Mouse (Mus musculus) CH12.LX (cell line): ENCODE measurements around the gene Cpeb1. TPM values are rescaled to one million over a fixed set of nuclear protein-coding genes. Genes with fewer than 3 reads are reported as not detected.

ENCODE experiments used
- DNase-seq: peaks from one replicate; pipeline ENCODE4 v3.0.0-alpha.2; 2013; ENCODE audit errors: extremely low read depth
- H3K27ac ChIP-seq: 2 replicates; pipeline ENCODE4 v1.5.1; 2012; ENCODE audit warnings: low read depth, mild to moderate bottlenecking, control low read depth, moderate library complexity; ENCODE audit not compliant: insufficient read depth
- H3K27me3 ChIP-seq: replicated peaks from 2 replicates; pipeline ENCODE3; 2012; ENCODE audit warnings: inconsistent platforms
- H3K36me3 ChIP-seq, 2 experiments: replicated peaks in 1 of 2; 2 replicates each; pipeline versions ENCODE3 to v1.6.1; 2012; ENCODE audit warnings: inconsistent platforms in 1 of 2, low read length in 1 of 2, mild to moderate bottlenecking in 1 of 2, mixed read lengths in 1 of 2, moderate library complexity in 1 of 2; ENCODE audit not compliant: control insufficient read depth in 1 of 2, insufficient read depth in 1 of 2
- H3K4me1 ChIP-seq, 2 experiments: 2 replicates each; pipeline ENCODE4 v1.6.1; 2012; ENCODE audit warnings: inconsistent platforms in 1 of 2, moderate library complexity in 1 of 2; ENCODE audit not compliant: insufficient read depth in 2 of 2, control insufficient read depth in 1 of 2
- H3K4me2 ChIP-seq: 2 replicates; pipeline ENCODE4 v1.6.1; 2012; ENCODE audit warnings: low read depth, mild to moderate bottlenecking, control low read depth; ENCODE audit not compliant: poor library complexity, insufficient read depth, severe bottlenecking
- H3K4me3 ChIP-seq, 3 experiments: fragments of 150-350 bp in 1 of 3; sonication (generic) in 1 of 3; replicated peaks in 1 of 3; 2 replicates each; pipeline versions ENCODE3 to v1.5.1; 2011 to 2012; ENCODE audit warnings: low read depth in 2 of 3, low read length in 2 of 3, mild to moderate bottlenecking in 2 of 3, moderate library complexity in 2 of 3, control low read depth in 1 of 3, improper control_type of control experiment in 1 of 3, inconsistent platforms in 1 of 3, mixed read lengths in 1 of 3; ENCODE audit not compliant: poor library complexity in 1 of 3
- H3K79me2 ChIP-seq: replicated peaks from 2 replicates; pipeline ENCODE4 v1.6.1; 2012; ENCODE audit warnings: mild to moderate bottlenecking, moderate library complexity; ENCODE audit not compliant: control insufficient read depth, poor library complexity, insufficient read depth, severe bottlenecking; ENCODE audit errors: extremely low read depth
- H3K9ac ChIP-seq: 2 replicates; pipeline ENCODE4 v1.6.1; 2012; ENCODE audit warnings: low read depth, mild to moderate bottlenecking, control low read depth, moderate library complexity; ENCODE audit not compliant: insufficient read depth
- H3K9me3 ChIP-seq: replicated peaks from 2 replicates; pipeline ENCODE3; 2012; ENCODE audit warnings: low read length, inconsistent platforms, mixed read lengths
- CHD1 ChIP-seq: IDR thresholded peaks from 2 replicates; pipeline ENCODE4 v1.6.1; 2012; ENCODE audit warnings: low read depth, low read length, improper control_type of control experiment, inconsistent platforms
- CHD2 ChIP-seq: IDR thresholded peaks from 2 replicates; pipeline ENCODE4 v1.6.1; 2011; ENCODE audit warnings: low read length, improper control_type of control experiment
- CTCF ChIP-seq, 2 experiments: IDR thresholded peaks in 1 of 2; conservative IDR thresholded peaks in 1 of 2; 2 replicates each; pipeline ENCODE4 v1.5.1; 2011 to 2012; ENCODE audit warnings: low read depth in 2 of 2, low read length in 2 of 2, improper control_type of control experiment in 1 of 2, inconsistent platforms in 1 of 2, mild to moderate bottlenecking in 1 of 2, moderate library complexity in 1 of 2
- EP300 ChIP-seq: IDR thresholded peaks from 2 replicates; pipeline ENCODE4 v1.6.1; 2011; ENCODE audit warnings: low read length, improper control_type of control experiment
- ETS1 ChIP-seq: conservative IDR thresholded peaks from 2 replicates; pipeline ENCODE4 v1.6.1; 2012; ENCODE audit warnings: low read depth, mild to moderate bottlenecking, inconsistent platforms, low read length, improper control_type of control experiment, moderate library complexity
- HCFC1 ChIP-seq: IDR thresholded peaks from 2 replicates; pipeline ENCODE4 v1.6.1; 2012; ENCODE audit warnings: low read depth, mild to moderate bottlenecking, inconsistent platforms, low read length, improper control_type of control experiment
- JUN ChIP-seq: IDR thresholded peaks from 2 replicates; pipeline ENCODE4 v1.6.1; 2011; ENCODE audit warnings: low read depth, mild to moderate bottlenecking, low read length, improper control_type of control experiment, moderate library complexity; ENCODE audit not compliant: insufficient read depth
- JUND ChIP-seq: conservative IDR thresholded peaks from 2 replicates; pipeline ENCODE4 v1.6.1; 2011; ENCODE audit warnings: low read depth, low read length, improper control_type of control experiment
- KAT2A ChIP-seq: IDR thresholded peaks from 2 replicates; pipeline ENCODE4 v1.6.1; 2012; ENCODE audit warnings: low read length, improper control_type of control experiment, inconsistent platforms; ENCODE audit not compliant: insufficient replicate concordance
- MAFK ChIP-seq: IDR thresholded peaks from 2 replicates; pipeline ENCODE4 v1.6.1; 2011; ENCODE audit warnings: low read length, improper control_type of control experiment; ENCODE audit not compliant: insufficient replicate concordance
- MAZ ChIP-seq: IDR thresholded peaks from 2 replicates; pipeline ENCODE4 v1.6.1; 2012; ENCODE audit warnings: low read depth, mild to moderate bottlenecking, inconsistent platforms, low read length, improper control_type of control experiment, moderate library complexity
- MYC ChIP-seq: IDR thresholded peaks from 2 replicates; pipeline ENCODE4 v1.6.1; 2011; ENCODE audit warnings: low read depth, mild to moderate bottlenecking, improper control_type of control experiment, low read length
- PAX5 ChIP-seq: IDR thresholded peaks from 2 replicates; pipeline ENCODE4 v1.6.1; 2012; ENCODE audit warnings: low read length, inconsistent platforms, mixed read lengths
- POLR2AphosphoS2 ChIP-seq: IDR thresholded peaks from 2 replicates; pipeline ENCODE4 v1.6.1; 2011; ENCODE audit warnings: low read depth, low read length, improper control_type of control experiment
- TBP ChIP-seq: conservative IDR thresholded peaks from 2 replicates; pipeline ENCODE4 v1.6.1; 2011; ENCODE audit warnings: low read depth, low read length, improper control_type of control experiment
- TCF12 ChIP-seq: IDR thresholded peaks from 2 replicates; pipeline ENCODE4 v1.6.1; 2014; ENCODE audit warnings: low read depth, mild to moderate bottlenecking, inconsistent platforms, low read length, improper control_type of control experiment
- UBTF ChIP-seq: IDR thresholded peaks from 2 replicates; pipeline ENCODE4 v1.6.1; 2012; ENCODE audit warnings: low read depth, mild to moderate bottlenecking, inconsistent platforms, low read length, improper control_type of control experiment, moderate library complexity
- USF1 ChIP-seq: IDR thresholded peaks from 2 replicates; pipeline ENCODE4 v1.6.1; 2014; ENCODE audit warnings: low read depth, mild to moderate bottlenecking, inconsistent platforms, low read length, improper control_type of control experiment
- ZC3H11A ChIP-seq: IDR thresholded peaks from 2 replicates; pipeline ENCODE4 v1.6.1; 2012; ENCODE audit warnings: low read depth, mild to moderate bottlenecking, inconsistent platforms, low read length, improper control_type of control experiment
- ZNF384 ChIP-seq: IDR thresholded peaks from 2 replicates; pipeline ENCODE4 v1.6.1; 2012; ENCODE audit warnings: low read depth, low read length, improper control_type of control experiment, inconsistent platforms
- dilution Hi-C: fragments of 300-500 bp; cut with MboI; formaldehyde crosslinking; loops from 2 replicates; pipeline ENCODE4 v1.14.3; 2020; ENCODE audit warnings: low sequenced_read_pairs; ENCODE audit not compliant: extremely low pct_unique_long_range_greater_than_20kb, extremely low pct_ligation_motif_present
- in situ Hi-C: fragments of 300-500 bp; cut with MboI; formaldehyde crosslinking; loops from 3 replicates; pipeline ENCODE4 v1.14.3; 2019; ENCODE audit warnings: low sequenced_read_pairs, low pct_ligation_motif_present, low pct_unique_long_range_greater_than_20kb, mixed read lengths
- polyA plus RNA-seq: library from polyadenylated mRNA; unstranded; fragments of >175 nt; gene quantifications from 2 replicates; pipeline ENCODE4 v1.2.1, GENCODE M21; 2012; ENCODE audit warnings: low read depth; ENCODE audit not compliant: insufficient read length
- total RNA-seq, 2 experiments: library from RNA; depleted of rRNA; stranded (reverse); fragments of 300-350 nt in 1 of 2; fragments of >200 nt in 1 of 2; gene quantifications; 2 replicates each; pipeline ENCODE4 v1.2.3; 2012 to 2014

Cpeb1 gene
- total and polyA plus RNA-seq, 3 experiments, result 0.26 TPM; not detected in 2

- dilution Hi-C loops (no loop called here), in situ Hi-C loops (no loop called here)
- Histone ChIP-seq H3K4me3 (no peak overlapping the region), H3K4me1 (no peaks in the 10 kb centered on the region), H3K79me2 (no peaks in the 10 kb centered on the region), H3K9ac (no peak overlapping the region), H3K27ac (no peak overlapping the region), H3K36me3 (no peaks in the 10 kb centered on the region), H3K27me3 (peaks cover 11% of the 10 kb centered on the region), H3K9me3 (no peaks in the 10 kb centered on the region), H3K4me2 (no peak overlapping the region)
- DNase-seq, result no peak
- no peak for TF ChIP-seq KAT2A
Measured at GRCm38 (mm10) chr7:81355746-81356145, 99.5 kb downstream of the Cpeb1 start.

- Histone ChIP-seq H3K9ac (no peak overlapping the region), H3K27ac (no peak overlapping the region), H3K27me3 (peaks cover 5% of the 10 kb centered on the region), H3K4me3 (no peak overlapping the region), H3K79me2 (no peaks in the 10 kb centered on the region), H3K4me2 (no peak overlapping the region), H3K36me3 (no peaks in the 10 kb centered on the region), H3K9me3 (no peaks in the 10 kb centered on the region), H3K4me1 (no peaks in the 10 kb centered on the region)
- in situ Hi-C loops (no loop called here), dilution Hi-C loops (no loop called here)
- TF ChIP-seq CTCF (conservative IDR thresholded peaks at IDR 0.05 in 1 of 2, IDR thresholded peaks at IDR 0.05 in 1 of 2; ENCODE audit: low read depth in 2 of 2, low read length in 2 of 2), result no peak
- no peak for TF ChIP-seq PAX5
- no peak for TF ChIP-seq POLR2AphosphoS2
- no peak for TF ChIP-seq USF1
- TF ChIP-seq CHD2, result no peak
- no peak for TF ChIP-seq JUND
- no peak for TF ChIP-seq ETS1
- TF ChIP-seq JUN, result no peak
- TF ChIP-seq ZC3H11A, result no peak
- no peak for TF ChIP-seq MAZ
- TF ChIP-seq CHD1, result no peak
- TF ChIP-seq EP300, result no peak
- no peak for TF ChIP-seq KAT2A
- no peak for TF ChIP-seq MAFK
- no peak for TF ChIP-seq TCF12
- TF ChIP-seq HCFC1, result no peak
- no peak for TF ChIP-seq UBTF
- TF ChIP-seq TBP, result no peak
- no peak for TF ChIP-seq ZNF384
- TF ChIP-seq MYC, result no peak
- no peak for DNase-seq
Measured at GRCm38 (mm10) chr7:81351826-81352225, 103.4 kb downstream of the Cpeb1 start.
